Mouse (Mus musculus): ENCODE results near the gene Mien1.

Mien1 gene

GRCm38 (mm10) chr11:98438331-98439158 lies at the start of gene Mien1:
TSS of gene Mien1 (minus strand) at chr11:98438991.
- DNase-seq: peak; percentile 94 to 97

GRCm38 (mm10) chr11:98487526-98488040 lies 48.8 kb upstream of the Mien1 start:
- DNase-seq: no peak

GRCm38 (mm10) chr11:98485749-98486148 lies 47.0 kb upstream of the Mien1 start:
- no peak for DNase-seq

- DNase-seq: no peak
Measured at GRCm38 (mm10) chr11:98482067-98482466, 43.3 kb upstream of the Mien1 start.

GRCm38 (mm10) chr11:98481231-98481630 lies 42.4 kb upstream of the Mien1 start:
- no peak for DNase-seq

GRCm38 (mm10) chr11:98479940-98480497 lies 41.2 kb upstream of the Mien1 start:
- no peak for DNase-seq

GRCm38 (mm10) chr11:98479026-98479939 lies 40.5 kb upstream of the Mien1 start:
- DNase-seq: peak; percentile 40

- no peak for DNase-seq
Measured at GRCm38 (mm10) chr11:98477011-98477701, 38.4 kb upstream of the Mien1 start.

- DNase-seq: no peak
Measured at GRCm38 (mm10) chr11:98476434-98476807, 37.6 kb upstream of the Mien1 start.

- no peak for DNase-seq
Measured at GRCm38 (mm10) chr11:98475630-98476433, 37.0 kb upstream of the Mien1 start.

- no peak for DNase-seq
Measured at GRCm38 (mm10) chr11:98474967-98475366, 36.2 kb upstream of the Mien1 start.

GRCm38 (mm10) chr11:98473916-98474479 lies 35.2 kb upstream of the Mien1 start:
- no peak for DNase-seq

GRCm38 (mm10) chr11:98472696-98473095 lies 33.9 kb upstream of the Mien1 start:
- DNase-seq: no peak

GRCm38 (mm10) chr11:98470795-98471194 lies 32.0 kb upstream of the Mien1 start:
- no peak for DNase-seq

GRCm38 (mm10) chr11:98469761-98470714 lies 31.2 kb upstream of the Mien1 start:
- DNase-seq: no peak

GRCm38 (mm10) chr11:98464516-98464915 lies 25.7 kb upstream of the Mien1 start:
- no peak for DNase-seq

- no peak for DNase-seq
Measured at GRCm38 (mm10) chr11:98463911-98464310, 25.1 kb upstream of the Mien1 start.

- DNase-seq: no peak
Measured at GRCm38 (mm10) chr11:98462255-98462654, 23.5 kb upstream of the Mien1 start.

GRCm38 (mm10) chr11:98461109-98461720 lies 22.4 kb upstream of the Mien1 start:
- DNase-seq: no peak

GRCm38 (mm10) chr11:98459860-98460259 lies 21.1 kb upstream of the Mien1 start:
- no peak for DNase-seq

Data from kidney, adult 8-10 months (tissue).